In genomic region chr11:24338111-24338510, GRCm38 (mm10) we compare ENCODE assay signal across 19 mouse cellular contexts.
DNase-seq lines count a peak whose midpoint lies in the region; ATAC-seq and TF ChIP-seq lines count a peak whose summit lies in the region.
"Had no signal": no experiment of that assay in that cellular context is flagged by ENCODE, and none has a peak within 500 bp of the region (broad histone marks: within the 10 kb centered on the region; RNA-seq: fewer than 3 reads in every experiment).

No protein-coding gene starts in this region.

- H3K36me3 ChIP-seq in heart, embryonic 10.5 days = no peaks in the 10 kb centered on the region
- H3K36me3 ChIP-seq in lung, embryonic 14.5 days (ENCODE audit: insufficient read depth) = no peaks in the 10 kb centered on the region
- H3K36me3 ChIP-seq: embryonic facial prominence, embryonic 13.5 days; heart, embryonic 12.5 days; limb, embryonic 13.5 days had no signal

- no peak overlapping the region for H3K4me3 ChIP-seq in heart, embryonic 10.5 days
- H3K4me3 ChIP-seq in lung, embryonic 14.5 days (ENCODE audit: low read depth, low read length) = no peak overlapping the region
- H3K4me3 ChIP-seq: embryonic facial prominence, embryonic 13.5 days; heart, embryonic 12.5 days; left cerebral cortex, adult 2 months; limb, embryonic 13.5 days had no signal

- DNase-seq in heart, embryonic 10.5 days (ENCODE audit: low spot score) = peak; percentile 58
- no peak for DNase-seq in heart, adult 8-10 months (ENCODE audit: low spot score)
- DNase-seq in lung, embryonic 14.5 days = peak; percentile 12
- no peak for DNase-seq in lung, postnatal 10 days
- peak; percentile 71 for DNase-seq in adrenal gland, postnatal 10 days
- DNase-seq in brain, embryonic 14.5 days (ENCODE audit: low read depth) = peak; percentile 58
- DNase-seq in thymus, postnatal 4 days = no peak
- DNase-seq: cerebellum, adult 11 months; gastrocnemius, postnatal 14 days; kidney, adult 11 months; kidney, postnatal 14 days; thymus, postnatal 14 days had no signal

- H3K4me1 ChIP-seq in heart, embryonic 10.5 days = no peaks in the 10 kb centered on the region
- H3K4me1 ChIP-seq in lung, embryonic 14.5 days (ENCODE audit: insufficient read depth) = no peaks in the 10 kb centered on the region
- H3K4me1 ChIP-seq: heart, embryonic 12.5 days had no signal

- H3K27me3 ChIP-seq in heart, embryonic 10.5 days (ENCODE audit: insufficient read depth, poor library complexity, severe bottlenecking) = no peaks in the 10 kb centered on the region
- no peaks in the 10 kb centered on the region for H3K27me3 ChIP-seq in lung, embryonic 14.5 days (ENCODE audit: insufficient read depth, low read length)
- H3K27me3 ChIP-seq: embryonic facial prominence, embryonic 13.5 days; heart, embryonic 12.5 days; limb, embryonic 13.5 days had no signal

- H3K4me2 ChIP-seq in lung, embryonic 14.5 days = no peak overlapping the region
- H3K4me2 ChIP-seq: embryonic facial prominence, embryonic 13.5 days; heart, embryonic 12.5 days; limb, embryonic 13.5 days had no signal

- WGBS in heart, embryonic 10.5 days = 91% methylated on average over 1 of the region's 1 CpGs
- 83% methylated on average over 1 of the region's 1 CpGs for WGBS in lung, embryonic 14.5 days

- TF ChIP-seq POLR2A in brain, embryonic 14.5 days (IDR thresholded peaks at IDR 0.05; ENCODE audit: borderline replicate concordance, extremely low read depth, insufficient read depth, insufficient read length, poor library complexity, severe bottlenecking) = no peak

- H3K9ac ChIP-seq in lung, embryonic 14.5 days = no peak overlapping the region
- H3K9ac ChIP-seq: embryonic facial prominence, embryonic 13.5 days; heart, embryonic 12.5 days; limb, embryonic 13.5 days; liver, embryonic 14.5 days had no signal

- H3K9me3 ChIP-seq in heart, embryonic 10.5 days = no peaks in the 10 kb centered on the region
- no peaks in the 10 kb centered on the region for H3K9me3 ChIP-seq in lung, embryonic 14.5 days (ENCODE audit: low read depth, low read length)
- H3K9me3 ChIP-seq: embryonic facial prominence, embryonic 13.5 days; heart, embryonic 12.5 days; limb, embryonic 13.5 days had no signal

- no peak for TF ChIP-seq CTCF in lung, embryonic 14.5 days (IDR thresholded peaks at IDR 0.05; ENCODE audit: low read depth)
- TF ChIP-seq CTCF in brain, embryonic 14.5 days (IDR thresholded peaks at IDR 0.05; ENCODE audit: borderline replicate concordance, extremely low read depth, insufficient read depth, insufficient read length) = no peak

- H3K27ac ChIP-seq in heart, embryonic 10.5 days = no peak overlapping the region
- no peak overlapping the region for H3K27ac ChIP-seq in lung, embryonic 14.5 days (ENCODE audit: low read depth)
- H3K27ac ChIP-seq: embryonic facial prominence, embryonic 13.5 days; left cerebral cortex, adult 2 months; limb, embryonic 13.5 days; liver, embryonic 14.5 days had no signal

- no peak for ATAC-seq in lung, embryonic 14.5 days (ENCODE audit: insufficient read depth)
- ATAC-seq: lung, postnatal 0 days; midbrain, embryonic 16.5 days had no signal

Comparison
In these comparisons a context has a peak if more than half of its experiments do, and no peak if none do; other contexts are left out.
1. DNase-seq: peak in heart, embryonic 10.5 days (single experiment), lung, embryonic 14.5 days (single experiment), adrenal gland, postnatal 10 days (single experiment) and brain, embryonic 14.5 days (single experiment); none in heart, adult 8-10 months (single experiment), lung, postnatal 10 days (single experiment) and thymus, postnatal 4 days (single experiment).